Mouse (Mus musculus) fat pad, adult 2 months (tissue): ENCODE measurements at regions not wholly inside any gene's neighbourhood (a gene's known extent, or its start where the extent isn't known, plus 50 kb on each side); places are given as distances from the start of the nearest gene placed in this dataset.

Source experiments
- DNase-seq: peaks from one replicate; pipeline ENCODE4 v3.0.0-alpha.2; 2011; ENCODE audit warnings: low read depth, low spot score; ENCODE audit errors: extremely low read depth

DNA sequence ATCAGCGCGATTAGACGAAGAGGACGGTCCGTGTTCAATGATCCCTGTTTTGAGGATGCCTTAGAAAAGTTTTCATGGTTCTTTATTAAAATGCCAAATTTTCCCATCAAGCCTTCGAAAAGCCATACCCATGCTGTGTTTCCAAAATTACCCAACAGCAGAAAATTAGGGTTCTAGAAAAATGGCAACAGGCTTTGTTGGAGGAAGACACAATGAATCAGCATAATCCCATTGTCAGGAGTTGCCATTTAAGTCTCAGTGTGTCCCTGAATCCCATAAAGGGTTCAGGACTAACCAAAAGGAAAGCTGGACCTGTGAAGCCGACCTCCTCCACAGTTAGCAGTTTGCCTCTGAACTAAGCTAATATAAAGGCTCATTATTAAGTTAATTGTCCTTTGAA is 247.6 kb downstream of the Nr2f2 start:
- no peak for DNase-seq

DNA sequence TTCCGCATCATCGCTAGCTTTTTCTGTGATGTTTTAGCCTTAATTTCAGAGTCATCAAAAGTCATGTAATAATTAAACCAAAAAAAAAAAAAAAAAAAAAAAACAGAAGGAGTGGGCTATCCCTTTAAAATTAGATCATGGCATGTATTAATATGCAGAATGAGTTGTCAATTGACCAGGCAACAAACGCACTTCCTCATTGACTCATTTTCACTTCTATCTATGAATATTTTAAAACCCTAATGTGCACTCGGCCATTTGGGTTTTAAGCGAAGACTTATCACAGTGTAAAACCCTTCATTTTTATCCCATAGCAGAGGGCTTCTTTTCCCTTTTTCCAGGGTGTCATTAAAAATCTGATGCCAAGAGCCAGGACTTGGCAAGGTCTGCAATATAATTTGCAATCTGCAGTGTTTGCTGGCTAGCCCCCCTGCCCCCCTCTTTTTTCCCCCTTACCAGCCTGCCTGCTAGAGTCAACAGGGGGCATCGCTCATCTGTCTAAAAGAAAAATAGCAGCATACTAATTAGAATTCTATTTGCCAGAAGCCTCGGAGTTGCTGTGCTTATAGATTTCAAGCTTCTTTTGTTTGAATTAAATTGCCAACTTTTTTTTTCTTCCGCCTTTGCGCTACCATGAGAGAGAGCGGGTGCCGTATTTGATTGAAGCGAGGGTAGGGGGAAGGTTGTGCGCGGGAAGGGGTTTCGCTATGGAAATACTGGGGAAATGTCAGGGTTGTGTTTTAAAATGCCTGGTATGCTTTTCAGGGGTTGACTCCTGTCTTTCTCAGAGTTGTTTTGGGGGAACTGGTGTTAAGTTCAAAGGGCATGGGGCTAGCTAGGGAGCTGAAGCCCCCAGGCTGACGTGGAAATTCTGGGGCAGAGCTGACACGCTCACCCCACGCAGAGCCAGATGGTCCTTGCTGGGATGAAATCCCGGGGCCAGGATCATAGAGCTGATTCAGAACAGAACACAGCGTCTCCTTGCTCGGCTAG is 248.3 kb downstream of the Nr2f2 start:
- DNase-seq, result no peak

DNA sequence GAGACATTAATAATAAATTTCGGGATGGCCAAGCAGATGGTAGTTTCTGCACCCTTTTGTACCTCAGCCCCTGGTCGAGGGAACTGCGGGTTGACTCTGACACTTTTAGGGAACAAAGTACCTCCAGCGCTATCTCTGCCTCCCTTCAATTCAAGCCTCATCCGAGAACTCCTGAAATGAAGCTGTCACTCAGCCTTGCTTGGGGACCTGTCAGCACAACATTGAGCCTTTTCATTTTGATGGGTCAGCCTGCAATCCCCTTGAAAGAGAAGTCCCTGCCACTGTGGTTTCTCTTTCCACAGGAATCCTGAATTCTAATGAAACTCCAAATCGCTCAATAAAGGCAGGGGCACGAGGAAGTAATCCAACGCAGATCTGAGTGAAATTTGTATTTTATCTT is 257.5 kb downstream of the Nr2f2 start:
- DNase-seq, result no peak

DNA sequence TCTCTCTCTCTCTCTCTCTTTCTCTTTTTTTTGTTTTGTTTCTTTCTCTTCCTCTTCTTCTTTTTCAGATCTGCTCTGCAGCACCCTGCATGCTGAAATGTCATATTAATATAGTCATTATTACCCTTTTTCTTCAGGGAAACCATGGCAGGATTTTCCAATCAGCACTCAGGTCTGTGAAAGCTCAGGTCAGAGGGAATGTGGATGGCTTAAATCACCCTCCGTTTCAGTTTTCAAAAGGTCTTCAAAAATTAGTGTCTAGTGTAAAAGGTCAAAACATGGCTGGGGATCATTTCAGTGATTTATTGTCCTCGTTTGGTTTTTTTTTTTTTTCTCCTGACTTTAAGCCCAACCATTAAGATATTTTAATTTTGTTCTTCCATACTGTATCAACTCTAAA is 261.5 kb downstream of the Nr2f2 start:
- DNase-seq, result no peak

DNA sequence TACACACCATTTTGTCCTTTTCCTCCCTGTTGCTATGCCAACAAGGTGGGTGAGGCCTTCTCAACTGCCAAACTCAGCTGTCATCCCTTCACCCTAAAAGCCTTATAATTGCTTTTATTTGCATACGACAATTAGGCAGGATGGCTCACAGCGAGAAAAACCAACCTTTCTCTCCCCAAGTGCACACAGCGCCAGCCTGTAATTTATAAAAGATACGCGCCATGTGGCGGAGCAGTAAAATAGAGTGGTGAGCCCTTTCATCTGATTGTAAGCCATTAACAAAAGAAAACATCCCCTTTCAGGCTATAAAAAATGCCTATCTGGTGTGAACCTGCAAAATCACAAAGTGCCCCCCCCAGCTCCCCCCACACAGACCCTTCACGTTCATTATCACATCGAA is 262.0 kb downstream of the Nr2f2 start:
- DNase-seq, result no peak

DNA sequence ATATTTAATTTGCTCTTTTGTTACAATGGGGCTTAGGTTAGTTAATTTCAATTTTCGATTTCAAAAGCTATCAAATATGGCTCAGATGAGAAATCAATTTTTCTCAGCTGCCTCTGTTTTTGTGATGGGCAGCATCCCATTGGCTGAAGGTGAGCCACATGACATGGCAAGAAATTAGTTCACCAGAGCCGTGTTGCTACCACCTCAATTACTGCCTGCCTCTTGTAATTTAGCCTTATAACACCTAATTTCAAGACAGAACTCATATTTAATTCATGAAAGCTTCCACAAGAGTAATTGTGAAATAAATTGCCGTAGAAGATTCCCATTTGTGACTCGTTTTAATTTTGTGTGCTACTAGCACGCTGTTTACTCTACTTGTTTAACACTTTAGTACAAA is 262.9 kb downstream of the Nr2f2 start:
- DNase-seq, result no peak

DNA sequence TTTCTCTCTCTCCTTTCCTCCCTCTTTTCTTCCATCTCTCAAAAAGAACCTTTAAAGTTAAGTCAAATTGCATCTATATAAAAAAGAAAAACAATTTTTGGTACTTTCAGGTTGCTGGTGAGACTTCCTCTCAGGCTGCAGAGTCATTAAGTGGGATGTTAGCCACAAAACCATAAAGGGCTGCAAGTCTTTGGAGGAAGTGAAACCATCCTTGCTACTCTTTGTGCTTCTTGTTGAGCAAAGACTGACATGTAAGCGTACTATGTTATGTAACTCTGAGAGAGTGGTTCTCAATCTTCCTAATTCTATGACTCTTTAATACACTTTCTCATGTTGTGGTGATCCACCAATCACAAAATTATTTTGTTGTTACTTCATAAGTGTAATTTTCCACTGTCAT is 267.5 kb downstream of the Nr2f2 start:
- DNase-seq, result no peak

DNA sequence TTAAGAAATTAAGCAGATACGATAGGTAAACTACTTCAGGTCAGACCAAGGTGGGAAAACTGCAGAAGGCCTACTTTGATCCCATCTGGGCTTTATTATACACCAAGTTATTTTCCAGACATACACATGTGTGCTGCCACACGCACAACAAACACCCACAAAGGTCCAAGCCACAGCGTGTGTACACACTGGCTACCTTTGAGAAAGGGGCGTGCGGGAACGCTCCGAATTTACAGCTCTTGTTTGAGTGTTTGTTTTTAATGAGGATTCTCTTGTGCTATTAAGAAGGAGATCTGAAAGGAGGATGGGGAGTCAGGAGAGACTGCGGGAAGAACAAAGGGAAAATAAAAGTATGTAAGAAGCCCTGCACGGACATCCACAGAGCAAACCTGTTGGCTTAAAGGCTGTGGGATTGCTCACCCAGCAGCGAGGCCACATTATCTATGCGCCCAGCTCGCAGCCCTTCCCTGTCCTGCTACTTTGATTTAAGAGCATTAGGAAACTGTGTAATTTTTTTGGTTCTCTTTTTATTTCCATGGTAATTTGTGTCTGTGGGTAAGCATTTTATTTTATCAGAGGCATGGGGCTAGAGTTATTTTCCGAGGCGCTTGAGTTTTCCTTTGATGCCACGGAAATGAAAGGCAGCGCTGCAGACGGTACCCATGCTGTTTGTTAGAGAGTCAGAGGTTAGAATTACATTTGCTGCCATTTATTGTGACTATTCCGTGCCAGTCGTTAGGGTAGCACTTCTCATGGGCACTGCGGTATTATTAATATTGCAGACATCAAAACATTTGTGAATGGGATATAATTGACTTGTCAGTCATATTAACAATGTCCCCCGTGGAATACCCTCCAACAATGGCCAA is 272.4 kb downstream of the Nr2f2 start:
- DNase-seq, result no peak

DNA sequence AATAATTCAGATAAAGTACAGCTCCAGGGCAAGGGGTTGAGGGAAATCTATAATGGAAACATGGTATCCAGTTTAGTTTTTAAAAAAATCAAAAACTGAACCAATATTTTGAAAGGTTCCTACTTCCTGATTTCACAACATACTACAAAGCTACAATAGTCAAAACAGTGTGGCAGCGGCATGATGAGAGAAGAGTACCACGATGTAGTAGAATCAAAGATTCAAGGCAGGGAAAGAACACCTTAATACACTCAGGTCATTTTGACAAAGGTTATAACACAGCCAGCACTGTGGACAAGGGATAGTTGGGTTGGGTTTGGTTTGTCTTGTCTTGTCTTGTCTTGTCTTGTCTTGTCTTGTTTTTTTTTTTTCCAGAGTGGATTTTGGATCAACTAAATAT is 274.4 kb downstream of the Nr2f2 start:
- DNase-seq, result no peak

DNA sequence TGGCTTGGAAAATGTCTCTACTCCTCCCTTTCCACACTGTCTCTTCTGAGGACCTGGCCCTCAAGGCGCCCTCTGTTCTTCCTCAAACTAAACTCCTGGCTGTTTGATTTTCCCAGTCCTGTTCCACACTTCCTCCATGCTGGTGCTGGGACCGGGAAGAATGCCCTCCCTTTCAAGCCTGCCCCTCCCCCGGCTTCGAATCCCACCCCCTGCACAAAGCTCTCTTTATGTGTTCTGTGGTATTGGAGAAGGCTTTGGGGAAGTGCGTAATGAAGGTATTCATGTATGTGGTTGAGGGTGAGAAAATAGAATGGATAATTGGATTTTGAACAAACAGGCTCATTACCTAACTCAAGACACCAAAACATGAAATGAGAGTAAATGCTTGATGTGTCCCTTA is 277.4 kb downstream of the Nr2f2 start:
- no peak for DNase-seq

DNA sequence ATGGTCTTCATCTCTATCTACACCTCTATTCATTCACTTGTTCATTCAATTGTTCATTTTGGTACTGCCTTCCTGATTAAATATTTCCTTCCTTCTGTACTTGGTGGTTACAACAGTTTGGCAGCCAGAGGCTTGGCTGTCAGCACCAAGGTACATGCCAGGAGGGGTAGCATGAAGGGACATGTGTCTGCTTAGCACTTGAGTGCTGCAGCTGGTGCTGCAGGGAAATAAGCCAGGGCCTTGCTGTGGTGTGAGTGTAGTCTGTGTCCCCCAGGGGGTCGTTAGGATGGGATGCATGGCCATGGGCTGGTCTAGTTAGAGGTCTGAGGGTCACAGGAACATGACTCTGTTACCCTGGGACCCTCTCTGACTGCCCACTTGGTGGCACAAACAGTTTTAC is 296.9 kb downstream of the Nr2f2 start:
- peak; percentile 19 for DNase-seq

DNA sequence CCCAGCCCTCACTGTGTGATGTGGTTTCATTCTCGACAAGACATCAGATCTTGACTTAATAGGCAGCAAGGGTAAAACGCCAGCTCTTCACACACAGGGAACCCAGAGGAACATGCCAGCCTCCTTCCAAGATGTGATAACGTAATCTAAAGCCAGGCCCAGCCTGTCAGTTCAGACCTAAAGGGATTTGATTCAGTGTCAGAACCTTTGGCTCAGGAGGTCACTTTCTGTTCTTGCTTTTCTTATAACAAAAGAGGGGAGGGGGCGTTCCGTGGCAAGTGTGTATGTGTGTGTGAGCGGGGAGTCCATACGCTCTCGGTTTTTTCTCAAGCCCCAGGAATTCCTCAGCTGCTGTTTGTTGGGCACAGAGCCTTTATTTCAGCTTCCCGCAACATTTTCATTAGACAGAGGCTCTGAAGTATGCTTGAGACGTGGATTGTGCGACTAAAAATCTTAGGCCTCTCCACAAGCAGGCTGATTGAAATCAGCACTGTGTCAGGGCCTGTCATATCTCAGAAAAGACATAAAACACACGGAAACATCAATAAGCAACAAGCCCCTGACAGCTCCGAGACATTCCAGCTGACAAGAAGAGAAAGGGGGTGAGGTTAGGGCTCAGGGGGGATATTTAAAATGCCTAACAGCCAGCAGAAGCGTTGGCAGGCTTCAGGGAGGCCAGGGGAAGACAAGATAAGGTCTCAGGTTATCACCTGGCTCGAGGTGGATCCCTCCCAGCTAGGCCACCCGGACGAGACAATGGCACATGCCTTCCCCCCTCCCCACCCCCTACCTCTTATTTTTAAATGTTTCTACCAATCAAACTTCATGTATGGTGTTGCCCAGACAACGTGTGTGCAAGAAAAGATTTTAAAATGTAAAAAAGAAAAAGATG is 298.5 kb downstream of the Nr2f2 start:
- no peak for DNase-seq

DNA sequence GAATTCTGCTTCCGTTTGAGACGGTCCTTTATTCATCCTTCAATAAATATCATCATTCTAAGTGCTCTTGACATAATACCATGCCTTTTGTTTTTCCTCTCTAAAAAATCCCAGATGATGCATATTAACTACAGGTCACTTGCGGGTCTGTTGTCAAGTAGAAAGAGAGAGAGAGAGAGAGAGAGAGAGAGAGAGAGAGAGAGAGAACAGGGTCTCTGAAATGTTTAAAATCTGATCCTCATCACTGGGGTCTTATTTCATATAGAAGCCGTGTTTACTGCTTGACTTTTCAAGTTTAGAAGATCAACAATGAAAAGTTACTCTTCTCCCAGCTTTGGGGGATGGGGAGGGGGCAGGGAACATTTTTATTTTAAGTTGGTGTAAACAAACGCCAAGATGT is 299.5 kb downstream of the Nr2f2 start:
- DNase-seq, result no peak

DNA sequence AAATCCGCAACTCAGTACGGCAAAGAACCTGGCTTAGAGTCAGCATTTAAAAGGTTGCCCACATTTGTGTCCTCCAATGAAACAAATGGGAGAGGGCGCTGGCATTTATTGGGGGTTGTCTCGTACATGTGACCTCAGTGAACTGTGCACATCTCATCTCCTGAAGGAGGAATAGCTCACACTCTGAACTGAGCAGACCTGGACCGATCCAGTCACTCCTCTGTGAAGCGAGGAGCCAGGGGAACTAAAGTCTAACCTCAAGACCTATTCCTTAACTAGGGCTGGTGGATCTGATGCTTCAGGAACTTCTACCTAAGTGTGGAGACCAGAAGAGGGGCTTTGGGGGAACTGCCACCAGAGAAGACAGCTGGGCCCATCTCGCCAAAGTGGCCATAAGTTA is 300.1 kb downstream of the Nr2f2 start:
- DNase-seq, result no peak

DNA sequence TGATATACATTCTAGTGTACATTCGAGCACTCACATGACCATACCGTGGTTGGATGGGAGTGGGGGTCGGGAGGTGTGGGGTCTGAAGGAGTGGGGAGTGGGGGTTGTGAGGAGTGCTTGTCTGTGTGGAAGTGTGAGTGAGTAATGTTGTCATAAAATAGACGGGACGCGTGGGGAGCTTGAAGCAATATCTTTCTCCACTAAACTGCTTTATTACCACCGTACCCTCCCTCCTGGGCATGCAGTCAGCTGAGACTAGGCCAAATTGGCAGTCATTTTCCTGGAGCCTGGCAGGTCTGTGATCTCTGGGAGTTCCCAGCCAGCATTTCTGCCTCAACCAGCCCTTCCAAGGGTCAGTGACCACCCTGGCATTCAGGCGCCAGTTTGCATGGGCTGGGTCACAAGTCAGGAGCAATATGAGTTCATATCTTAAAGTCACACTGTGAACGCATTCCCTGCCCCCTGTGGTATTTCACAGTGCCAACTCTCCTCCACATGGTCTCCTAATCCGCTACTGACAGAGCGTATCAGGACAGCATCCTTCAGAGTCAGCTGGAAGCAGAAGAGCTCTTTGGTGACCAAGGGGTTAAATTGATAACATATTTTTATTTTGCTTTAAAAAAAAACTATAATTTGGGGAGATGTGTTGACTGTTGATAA is 300.9 kb downstream of the Nr2f2 start:
- DNase-seq, result peak; percentile 4

DNA sequence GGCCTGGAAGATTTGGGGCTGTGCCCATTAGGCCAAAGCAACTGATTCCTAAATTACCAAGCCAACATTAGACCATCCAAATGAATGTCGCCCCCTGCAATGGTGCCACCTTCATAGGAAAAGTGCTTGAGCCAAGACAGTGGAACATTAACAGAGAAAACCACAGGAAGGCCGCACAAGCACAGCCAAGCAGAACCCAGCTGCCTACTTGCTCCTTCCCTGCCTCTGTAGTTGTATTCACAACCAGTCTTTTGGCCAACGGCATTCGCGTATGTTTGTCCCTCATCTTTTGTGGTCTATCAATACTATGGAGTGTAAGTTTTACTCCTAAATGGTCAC is 319.2 kb downstream of the Nr2f2 start:
- no peak for DNase-seq

DNA sequence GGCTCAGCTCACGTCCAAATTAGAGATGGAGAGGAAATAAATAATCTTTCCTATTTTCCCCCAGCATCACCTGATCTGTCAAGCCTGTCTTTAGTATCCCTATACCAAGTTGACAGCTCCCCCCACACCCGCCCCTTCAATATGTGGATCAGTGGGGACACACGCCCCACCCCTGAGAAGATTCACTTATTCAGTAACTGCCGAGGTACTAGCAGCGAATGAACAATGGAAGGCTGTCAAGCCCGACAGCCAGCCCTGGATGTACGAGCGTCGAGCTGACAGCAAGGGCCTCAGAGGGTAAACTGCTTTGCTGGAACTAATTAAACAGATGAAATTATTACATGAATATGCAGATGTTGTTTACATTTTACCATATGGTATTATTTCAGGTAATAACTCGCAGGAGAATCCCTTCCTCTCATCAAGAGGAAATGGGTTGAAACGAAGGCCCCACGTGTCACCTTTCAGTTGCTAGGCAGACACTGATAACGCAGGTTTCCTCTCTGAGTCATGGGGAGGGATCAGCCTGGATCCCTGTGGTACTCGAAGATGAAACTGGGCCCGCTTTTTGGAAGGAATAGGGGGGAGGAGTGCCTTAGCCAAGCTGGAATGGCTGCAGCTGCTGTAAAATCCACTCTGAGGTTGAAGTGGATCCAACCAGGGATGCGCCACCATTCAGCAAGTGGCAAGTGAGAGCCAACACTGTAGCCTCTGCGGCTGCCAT is 319.7 kb downstream of the Nr2f2 start:
- DNase-seq, result no peak

DNA sequence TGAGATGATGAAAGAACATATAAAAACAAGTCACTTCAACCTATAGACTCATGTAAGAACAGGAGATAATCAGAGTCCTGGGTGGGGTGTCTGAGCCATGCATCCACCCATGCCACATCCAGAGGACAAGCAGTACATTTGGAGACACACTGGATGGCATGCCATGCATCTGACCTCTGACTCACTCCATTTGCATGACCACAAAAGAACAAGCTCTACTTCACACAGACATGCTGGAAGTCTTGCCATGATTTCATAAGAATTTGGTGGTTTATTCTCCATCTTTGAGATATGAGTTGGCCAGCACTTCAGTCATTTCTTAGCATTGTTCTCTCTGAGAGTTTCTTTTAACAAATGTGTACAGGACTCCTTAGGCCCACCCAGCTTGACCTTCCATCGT is 329.5 kb downstream of the Nr2f2 start:
- DNase-seq, result no peak

DNA sequence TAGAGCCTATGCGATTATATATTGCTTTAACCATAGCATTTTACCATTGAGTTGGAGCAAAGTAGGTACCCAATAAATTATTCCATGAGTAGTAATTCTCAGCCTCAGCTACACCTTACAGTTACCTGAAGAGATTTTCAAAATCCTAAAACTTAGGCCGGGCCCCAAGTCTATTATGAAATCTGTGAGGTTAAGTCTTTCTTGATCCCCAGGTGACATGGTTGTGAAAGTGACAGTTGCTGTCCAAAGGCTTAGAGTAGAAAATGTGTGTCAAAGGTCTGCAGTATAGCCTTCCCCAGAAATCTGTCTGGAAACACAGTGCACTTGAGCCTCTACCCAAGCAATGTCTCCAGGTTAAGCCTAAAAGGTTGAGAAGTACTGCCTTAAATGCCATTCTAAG is 333.7 kb downstream of the Nr2f2 start:
- peak; percentile 78 for DNase-seq

DNA sequence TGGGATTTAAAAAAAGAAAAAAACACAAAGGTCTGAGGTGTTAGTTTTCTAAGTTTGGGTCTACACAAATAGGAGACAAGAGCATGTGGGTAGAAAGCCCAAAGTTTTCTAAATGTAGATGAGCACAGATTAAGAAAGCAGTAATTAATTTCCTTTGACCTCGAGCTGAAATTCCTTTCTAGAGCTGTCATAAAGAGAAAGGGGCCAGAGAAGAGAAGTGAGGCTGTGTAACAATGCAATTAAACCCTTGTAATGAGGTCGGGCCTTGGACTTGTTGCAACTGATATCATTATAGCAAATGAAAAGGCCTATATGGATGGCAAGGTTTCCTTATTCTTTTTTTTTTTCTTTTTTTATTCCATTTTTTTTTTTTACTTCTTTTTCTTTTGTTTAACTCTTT is 337.2 kb downstream of the Nr2f2 start:
- no peak for DNase-seq
